Mouse (Mus musculus) stomach, embryonic 14.5 days (tissue): ENCODE results near the gene Sema4g. TPM values are rescaled to one million over a fixed set of nuclear protein-coding genes. Genes with fewer than 3 reads are reported as not detected.
A peak's percentile ranks its signal among the peaks of the same experiment; 100 is the strongest.

Experiments
- ATAC-seq: fragments of 200-750 bp; cut with Nextera tagmentation; 2 replicates; pipeline ENCODE4 v1.8.0; 2017; ENCODE audit warnings: low read depth, moderate TSS enrichment; ENCODE audit not compliant: insufficient number of reproducible peaks, insufficient read depth, low FRiP score
- H3K27ac ChIP-seq: fragments of 300-500 bp; sonication (generic); 2 replicates; pipeline ENCODE4 v1.5.1; 2014; ENCODE audit warnings: mild to moderate bottlenecking, low read length, moderate library complexity, mixed read lengths
- H3K27me3 ChIP-seq: fragments of 300-500 bp; sonication (generic); 2 replicates; pipeline ENCODE4 v1.6.1; 2014; ENCODE audit warnings: low read length, control low read depth, mixed read lengths; ENCODE audit not compliant: control insufficient read depth, insufficient read depth
- H3K36me3 ChIP-seq: fragments of 300-500 bp; sonication (generic); 2 replicates; pipeline ENCODE4 v1.6.1; 2014; ENCODE audit warnings: mild to moderate bottlenecking, control low read depth, low read length, moderate library complexity, mixed read lengths; ENCODE audit not compliant: control insufficient read depth, insufficient read depth
- H3K4me1 ChIP-seq: fragments of 300-500 bp; sonication (generic); 2 replicates; pipeline ENCODE4 v1.6.1; 2014; ENCODE audit warnings: low read length, control low read depth, mixed read lengths; ENCODE audit not compliant: control insufficient read depth, insufficient read depth
- H3K4me2 ChIP-seq: fragments of 300-500 bp; sonication (generic); replicated peaks from 2 replicates; pipeline ENCODE4 v1.6.1; 2014; ENCODE audit warnings: low read depth, low read length, control low read depth
- H3K4me3 ChIP-seq: fragments of 300-500 bp; sonication (generic); 2 replicates; pipeline ENCODE4 v1.5.1; 2014; ENCODE audit warnings: low read depth, low read length, control low read depth
- H3K9ac ChIP-seq: fragments of 300-500 bp; sonication (generic); replicated peaks from 2 replicates; pipeline ENCODE4 v1.6.1; 2014; ENCODE audit warnings: low read depth, mild to moderate bottlenecking, control low read depth, low read length, moderate library complexity, mixed read lengths
- H3K9me3 ChIP-seq: fragments of 300-500 bp; sonication (generic); 2 replicates; pipeline ENCODE4 v1.6.1; 2016; ENCODE audit warnings: low read depth, low read length, control low read depth; ENCODE audit not compliant: control insufficient read depth
- WGBS: fragments of 180-500 bp; shearing (Covaris S2); extraction: QIAGEN DNeasy Blood & Tissue Kit; methylation state at CpG from one replicate; pipeline ENCODE4 v1.1.7; 2014; 5-methylcytosine and 5-hydroxymethylcytosine counted together
- polyA plus RNA-seq: library from polyadenylated mRNA; unstranded; fragments of >200 nt; fragmentation: Nextera tagmentation; extraction: Ambion mirVana; gene quantifications from 2 replicates; pipeline ENCODE4 v1.2.1, GENCODE M21; 2014

The Sema4g gene
- polyA plus RNA-seq, 1 experiment from 2014 or later, result 6.0 TPM

DNA sequence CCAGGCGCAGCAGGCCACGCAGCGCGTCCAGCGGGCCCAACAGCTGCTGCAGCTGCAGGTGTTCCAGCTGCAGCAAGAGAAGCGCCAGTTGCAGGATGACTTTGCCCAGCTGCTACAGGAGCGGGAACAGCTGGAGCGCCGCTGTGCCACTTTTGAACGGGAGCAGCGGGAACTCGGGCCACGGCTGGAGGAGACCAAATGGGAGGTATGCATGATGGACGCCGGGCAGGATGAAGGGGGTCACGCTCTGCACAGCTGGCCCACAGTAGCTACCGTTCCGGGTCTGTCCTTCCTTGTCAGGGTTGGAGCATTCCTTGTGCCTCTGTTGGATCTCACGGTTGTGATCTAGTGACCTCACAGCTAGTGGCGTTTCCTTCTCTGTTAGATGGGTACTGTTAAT is 35.9 kb downstream of the Sema4g start:
- Histone ChIP-seq H3K27ac (no peak overlapping the region), H3K36me3 (peaks cover 56% of the 10 kb centered on the region), H3K4me3 (no peak overlapping the region), H3K27me3 (no peaks in the 10 kb centered on the region), H3K9me3 (no peaks in the 10 kb centered on the region), H3K4me2 (no peak overlapping the region), H3K9ac (no peak overlapping the region), H3K4me1 (peaks cover 22% of the 10 kb centered on the region)
- no peak for ATAC-seq
- 86% methylated on average over 20 of the region's 20 CpGs for WGBS

DNA sequence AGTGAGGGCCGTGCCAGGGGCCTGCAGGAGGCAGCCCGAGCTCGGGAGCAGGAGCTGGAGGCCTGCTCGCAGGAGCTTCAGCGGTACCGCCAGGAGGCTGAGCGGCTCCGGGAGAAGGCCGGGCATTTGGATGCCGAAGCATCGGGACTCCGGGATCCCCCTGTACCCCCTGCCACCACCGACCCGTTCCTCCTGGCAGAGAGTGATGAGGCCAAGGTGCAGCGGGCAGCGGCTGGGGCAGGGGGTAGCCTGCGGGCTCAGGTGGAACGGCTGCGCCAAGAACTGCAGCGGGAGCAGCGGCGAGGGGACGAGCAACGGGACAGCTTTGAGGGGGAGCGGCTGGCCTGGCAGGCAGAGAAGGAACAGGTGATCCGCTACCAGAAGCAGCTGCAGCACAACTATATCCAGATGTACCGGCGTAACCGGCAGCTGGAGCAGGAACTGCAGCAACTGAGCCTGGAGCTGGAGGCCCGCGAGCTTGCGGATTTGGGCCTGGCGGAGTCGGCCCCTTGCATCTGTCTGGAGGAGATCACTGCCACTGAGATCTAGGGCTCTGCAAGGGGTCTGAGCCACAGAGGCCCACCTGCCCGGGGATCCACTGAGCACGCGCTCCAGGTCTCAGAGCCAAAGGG is 37.2 kb downstream of the Sema4g start:
- Histone ChIP-seq H3K27me3 (no peaks in the 10 kb centered on the region), H3K36me3 (peaks cover 56% of the 10 kb centered on the region), H3K4me3 (no peak overlapping the region), H3K4me2 (no peak overlapping the region), H3K27ac (no peak overlapping the region; the same call in 1 of the 2 replicates), H3K4me1 (peaks cover 17% of the 10 kb centered on the region; the same call in 1 of the 2 replicates), H3K9me3 (no peaks in the 10 kb centered on the region), H3K9ac (no peak overlapping the region)
- no peak for ATAC-seq
- WGBS, result 92% methylated on average over 37 of the region's 37 CpGs

DNA sequence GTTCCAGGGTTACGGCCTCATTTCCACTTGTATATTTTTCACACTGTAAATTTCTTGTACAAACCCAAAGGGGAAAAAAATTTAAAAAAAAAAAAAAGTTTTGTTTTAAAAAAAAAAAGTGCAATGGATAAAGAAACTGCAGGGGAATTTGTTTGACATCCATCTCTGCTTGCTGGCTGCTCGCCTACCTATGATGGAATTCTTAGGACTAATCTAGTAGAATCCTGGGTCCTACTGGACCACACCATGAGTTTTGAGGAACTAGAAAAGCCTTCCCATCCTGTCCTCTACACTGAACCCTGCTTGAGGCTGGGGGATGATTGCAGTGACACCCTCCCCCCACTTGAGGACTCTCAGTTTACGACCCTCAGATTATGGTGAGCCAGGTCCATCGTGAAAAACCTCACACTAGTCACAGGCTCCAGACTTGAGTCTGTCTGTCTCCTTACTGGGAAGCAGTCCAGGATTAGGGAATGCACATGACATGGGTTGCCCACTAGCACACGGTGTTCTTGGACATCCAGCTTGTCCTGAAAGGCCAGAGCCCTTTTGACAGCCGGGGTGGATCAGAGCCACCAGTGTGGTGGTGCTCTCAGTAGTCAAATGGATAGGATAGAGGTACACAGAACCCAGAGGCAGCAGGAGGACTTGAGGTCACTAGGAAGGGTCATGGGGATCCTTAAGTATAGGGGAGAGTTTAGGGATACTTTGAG is 38.2 kb downstream of the Sema4g start:
- Histone ChIP-seq H3K27me3 (no peaks in the 10 kb centered on the region), H3K4me1 (peaks cover 13% of the 10 kb centered on the region; the same call in 1 of the 2 replicates), H3K27ac (no peak overlapping the region), H3K9me3 (no peaks in the 10 kb centered on the region), H3K9ac (no peak overlapping the region), H3K4me2 (no peak overlapping the region), H3K36me3 (peaks cover 48% of the 10 kb centered on the region), H3K4me3 (no peak overlapping the region)
- WGBS, result 72% methylated on average over 6 of the region's 6 CpGs
- no peak for ATAC-seq

DNA sequence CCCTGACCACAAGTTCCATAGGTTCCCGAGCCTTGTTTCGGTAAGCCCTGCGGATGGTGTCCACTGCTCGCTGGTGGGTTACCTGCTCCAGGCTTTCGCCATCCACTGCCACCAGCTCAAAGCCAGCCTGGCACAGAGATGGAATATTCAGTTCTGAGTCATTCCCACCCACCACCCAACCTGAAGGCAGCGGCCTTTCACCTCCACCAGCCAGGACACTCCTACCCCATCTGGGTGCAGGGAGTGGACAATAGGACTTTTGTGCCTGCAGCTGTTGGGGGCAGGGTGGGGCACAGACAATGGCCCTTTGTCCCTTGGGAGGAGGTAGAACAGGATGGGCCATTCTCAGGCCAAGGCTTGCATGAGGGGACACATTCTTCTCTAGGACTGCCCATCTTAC is 38.9 kb downstream of the Sema4g start:
- Histone ChIP-seq H3K9ac (no peak overlapping the region), H3K9me3 (no peaks in the 10 kb centered on the region), H3K4me2 (no peak overlapping the region), H3K27me3 (no peaks in the 10 kb centered on the region), H3K4me1 (peaks cover 19% of the 10 kb centered on the region; the same call in 1 of the 2 replicates), H3K36me3 (peaks cover 42% of the 10 kb centered on the region), H3K27ac (no peak overlapping the region), H3K4me3 (no peak overlapping the region)
- ATAC-seq, result no peak
- 79% methylated on average over 6 of the region's 6 CpGs for WGBS

DNA sequence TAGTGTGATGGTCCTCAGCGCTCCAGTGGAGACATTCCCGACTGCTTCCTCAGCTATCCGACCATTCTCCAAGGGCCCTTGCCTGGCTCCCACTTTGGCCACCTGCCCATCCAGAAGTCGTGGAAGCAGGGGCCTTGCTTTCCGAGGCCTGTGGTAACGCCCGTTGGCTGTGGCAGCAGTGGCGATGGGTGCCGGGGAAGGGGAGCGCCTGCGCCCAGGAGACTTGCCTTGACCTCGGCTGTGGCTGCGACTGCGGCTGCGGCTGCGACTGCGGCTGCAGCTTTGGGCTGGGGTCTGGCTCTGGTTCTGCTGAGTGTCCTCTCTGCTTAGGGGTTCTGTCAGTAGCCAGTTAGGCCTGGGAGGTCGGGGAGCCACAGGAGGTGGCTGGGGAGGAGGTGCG is 39.8 kb downstream of the Sema4g start:
- Histone ChIP-seq H3K4me3 (no peak overlapping the region), H3K9me3 (no peaks in the 10 kb centered on the region), H3K4me2 (no peak overlapping the region), H3K9ac (no peak overlapping the region), H3K4me1 (peaks cover 19% of the 10 kb centered on the region; the same call in 1 of the 2 replicates), H3K27ac (no peak overlapping the region), H3K36me3 (peaks cover 37% of the 10 kb centered on the region), H3K27me3 (no peaks in the 10 kb centered on the region)
- WGBS, result 44% methylated on average over 19 of the region's 19 CpGs
- no peak for ATAC-seq

DNA sequence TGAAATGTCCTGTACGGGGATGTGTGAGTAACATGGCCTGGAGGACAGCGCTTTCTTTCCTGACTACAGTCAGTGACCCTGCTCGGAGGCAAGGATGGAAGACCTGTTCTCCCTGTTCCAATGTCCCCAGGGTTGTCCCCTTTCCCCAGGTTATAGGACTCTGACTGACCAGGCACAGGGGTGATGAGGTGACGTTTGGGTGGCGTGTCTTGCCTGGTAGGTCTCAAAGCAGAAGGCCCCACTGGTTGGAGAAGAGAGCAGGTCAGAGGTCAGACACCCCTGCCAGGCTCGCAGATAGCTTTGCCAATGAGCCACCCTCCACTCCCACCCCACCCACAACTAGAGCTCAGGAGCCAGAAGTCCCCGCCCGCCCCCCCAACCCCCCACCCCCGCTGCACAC is 40.7 kb downstream of the Sema4g start:
- H3K4me2 ChIP-seq, result no peak overlapping the region
- peaks cover 19% of the 10 kb centered on the region; the same call in 1 of the 2 replicates for H3K4me1 ChIP-seq
- H3K36me3 ChIP-seq, result peaks cover 33% of the 10 kb centered on the region
- H3K27ac ChIP-seq, result no peak overlapping the region
- H3K27me3 ChIP-seq, result no peaks in the 10 kb centered on the region
- H3K9ac ChIP-seq, result no peak overlapping the region
- no peaks in the 10 kb centered on the region for H3K9me3 ChIP-seq
- ATAC-seq, result no peak
- WGBS, result 65% methylated on average over 7 of the region's 9 CpGs
- H3K4me3 ChIP-seq, result no peak overlapping the region

DNA sequence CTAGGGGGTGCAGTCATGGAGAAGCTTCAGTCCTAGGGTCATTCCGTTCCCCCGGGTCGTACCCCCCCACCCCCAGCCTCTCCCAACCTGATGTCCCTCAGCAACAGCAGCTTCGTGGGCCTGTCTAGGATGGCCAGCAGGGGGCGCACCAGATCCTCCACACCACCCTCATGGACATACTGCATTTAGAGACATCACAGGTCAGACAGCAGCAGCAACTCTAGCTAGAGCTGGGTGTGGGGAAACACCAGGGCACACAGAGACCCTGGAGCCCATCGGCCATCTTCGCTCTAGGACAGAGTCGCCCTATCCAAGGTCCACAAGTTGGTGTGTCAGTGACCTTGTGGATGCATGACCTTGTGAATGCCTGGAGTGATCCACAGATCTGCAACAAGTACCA is 41.2 kb downstream of the Sema4g start:
- Histone ChIP-seq H3K27ac (no peak overlapping the region), H3K9me3 (no peaks in the 10 kb centered on the region), H3K4me2 (no peak overlapping the region), H3K9ac (no peak overlapping the region), H3K27me3 (no peaks in the 10 kb centered on the region), H3K4me3 (no peak overlapping the region), H3K4me1 (peaks cover 19% of the 10 kb centered on the region; the same call in 1 of the 2 replicates), H3K36me3 (peaks cover 28% of the 10 kb centered on the region)
- WGBS, result 38% methylated on average over 8 of the region's 8 CpGs
- peak; percentile 21; the same call in 1 of the 2 replicates for ATAC-seq

DNA sequence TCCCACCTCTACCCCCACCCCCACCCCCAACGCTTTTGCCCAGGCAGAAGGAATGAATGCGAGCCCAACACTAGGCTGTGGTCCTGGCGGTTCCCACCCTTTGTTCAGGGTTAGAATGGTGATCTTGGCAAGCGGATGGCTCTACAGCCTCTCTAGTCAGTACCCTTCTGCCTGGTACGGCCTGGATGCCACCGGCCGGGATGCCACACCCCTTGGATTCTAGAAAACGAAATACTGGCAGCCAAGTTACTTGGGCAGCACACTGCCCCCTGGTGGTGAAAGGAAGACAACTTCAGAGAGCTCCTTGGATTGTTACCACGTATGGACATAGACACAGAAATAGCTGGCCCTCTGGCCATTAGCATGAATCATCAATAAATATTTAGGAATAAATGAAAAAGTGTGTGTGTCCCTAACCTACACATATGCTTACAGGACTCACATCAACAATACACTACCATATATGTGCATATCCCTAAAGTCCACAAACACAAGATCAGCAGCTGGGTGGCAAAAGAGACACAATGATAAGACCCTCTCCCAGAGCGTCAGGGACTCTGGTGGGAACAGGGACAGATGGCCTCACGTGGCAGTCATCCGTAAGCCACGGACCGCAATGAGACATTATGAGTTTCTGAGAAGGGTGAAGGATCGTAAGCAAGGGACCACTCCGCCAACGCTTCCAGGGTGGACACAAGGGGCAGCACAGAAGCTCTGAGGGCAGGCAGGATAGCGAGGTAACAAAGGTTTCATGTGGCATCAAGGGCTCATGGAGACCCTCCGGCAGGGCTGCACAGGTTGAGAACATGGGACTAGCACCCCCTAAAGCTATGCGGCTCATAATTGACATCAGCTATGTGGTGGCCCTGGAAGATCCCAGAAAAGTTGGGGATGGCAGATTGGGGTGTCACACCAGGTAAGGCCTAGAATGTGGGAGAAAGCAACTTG is 42.1 kb downstream of the Sema4g start:
- peaks cover 19% of the 10 kb centered on the region; the same call in 1 of the 2 replicates for H3K4me1 ChIP-seq
- ATAC-seq, result 0 out of 2 replicates have a peak, but pooled peaks have one; percentile 16
- no peak overlapping the region for H3K27ac ChIP-seq
- no peak overlapping the region for H3K9ac ChIP-seq
- H3K27me3 ChIP-seq, result no peaks in the 10 kb centered on the region
- 39% methylated on average over 20 of the region's 20 CpGs for WGBS
- H3K9me3 ChIP-seq, result no peaks in the 10 kb centered on the region
- no peak overlapping the region for H3K4me3 ChIP-seq
- peak overlapping the region; percentile 25 for H3K4me2 ChIP-seq
- peaks cover 21% of the 10 kb centered on the region for H3K36me3 ChIP-seq
